ENCODE assay signal across 9 mouse cellular contexts in genomic region chr11:32619866-32620456, GRCm38 (mm10). TPM values are rescaled to one million over a fixed set of nuclear protein-coding genes. Genes with fewer than 3 reads are reported as not detected.
A peak's percentile ranks its signal among the peaks of the same experiment; 100 is the strongest.
DNase-seq lines count a peak whose midpoint lies in the region; ATAC-seq and TF ChIP-seq lines count a peak whose summit lies in the region.
"Had no signal": no experiment of that assay in that cellular context is flagged by ENCODE, and none has a peak within 500 bp of the region (broad histone marks: within the 10 kb centered on the region; RNA-seq: fewer than 3 reads in every experiment).

No protein-coding gene starts in this region.

- H3K9me3 ChIP-seq in heart, embryonic 15.5 days (replicated peaks): no peaks in the 10 kb centered on the region
- no peaks in the 10 kb centered on the region for H3K9me3 ChIP-seq in lung, postnatal 0 days (ENCODE audit: low read length)
- H3K9me3 ChIP-seq in intestine, embryonic 14.5 days (ENCODE audit: control insufficient read depth, low read length): no peaks in the 10 kb centered on the region
- H3K9me3 ChIP-seq: liver, embryonic 15.5 days had no signal

- 77% methylated on average over 6 of the region's 6 CpGs for WGBS in heart, embryonic 15.5 days
- WGBS in lung, postnatal 0 days: 74% methylated on average over 6 of the region's 6 CpGs
- WGBS in intestine, embryonic 14.5 days: 76% methylated on average over 6 of the region's 6 CpGs
- WGBS in small intestine, adult 2 months: 79% methylated on average over 6 of the region's 6 CpGs

- TF ChIP-seq EP300 in lung, postnatal 0 days (IDR thresholded peaks at IDR 0.05): no peak

- no peak for TF ChIP-seq CTCF in lung, postnatal 0 days (IDR thresholded peaks at IDR 0.05)
- no peak for TF ChIP-seq CTCF in small intestine, adult 2 months (IDR thresholded peaks at IDR 0.05; ENCODE audit: extremely low read depth, insufficient read length, insufficient replicate concordance, low read depth, low read length)

- TF ChIP-seq POLR2A in small intestine, adult 2 months (IDR thresholded peaks at IDR 0.05; ENCODE audit: low read depth, low read length): no peak

- H3K4me2 ChIP-seq in heart, embryonic 15.5 days: no peak overlapping the region
- no peak overlapping the region for H3K4me2 ChIP-seq in lung, postnatal 0 days (replicated peaks; ENCODE audit: low read depth, low read length)
- H3K4me2 ChIP-seq in intestine, embryonic 14.5 days (ENCODE audit: low read length): no peak overlapping the region
- H3K4me2 ChIP-seq: liver, embryonic 15.5 days had no signal

- H3K4me1 ChIP-seq in heart, embryonic 15.5 days (replicated peaks): peaks cover 35% of the 10 kb centered on the region
- peaks cover 8% of the 10 kb centered on the region; the same call in 1 of the 2 replicates for H3K4me1 ChIP-seq in lung, postnatal 0 days (ENCODE audit: insufficient read depth, low read depth, low read length)
- peaks cover 20% of the 10 kb centered on the region for H3K4me1 ChIP-seq in intestine, embryonic 14.5 days (replicated peaks; ENCODE audit: control insufficient read depth, insufficient read depth, low read length)
- H3K4me1 ChIP-seq in small intestine, adult 2 months (ENCODE audit: control insufficient read depth, insufficient read depth, insufficient read length, low read length): peaks cover 20% of the 10 kb centered on the region

- no peak overlapping the region for H3K4me3 ChIP-seq in heart, embryonic 15.5 days
- H3K4me3 ChIP-seq in lung, postnatal 0 days (ENCODE audit: low read depth, low read length): no peak overlapping the region
- no peak overlapping the region for H3K4me3 ChIP-seq in intestine, embryonic 14.5 days (ENCODE audit: low read depth, low read length)
- H3K4me3 ChIP-seq in small intestine, adult 2 months (ENCODE audit: low read depth, low read length): no peak overlapping the region
- H3K4me3 ChIP-seq: liver, embryonic 15.5 days had no signal

- no peaks in the 10 kb centered on the region for H3K36me3 ChIP-seq in heart, embryonic 15.5 days
- no peaks in the 10 kb centered on the region for H3K36me3 ChIP-seq in lung, postnatal 0 days (ENCODE audit: insufficient read depth, low read length)
- no peaks in the 10 kb centered on the region; the same call in 1 of the 2 replicates for H3K36me3 ChIP-seq in intestine, embryonic 14.5 days (ENCODE audit: control insufficient read depth, insufficient read depth, low read length)
- H3K36me3 ChIP-seq in small intestine, adult 2 months (ENCODE audit: control insufficient read depth, insufficient read depth, low read length): peaks cover 13% of the 10 kb centered on the region; the same call in 1 of the 2 replicates

- no peak overlapping the region for H3K9ac ChIP-seq in heart, embryonic 15.5 days
- H3K9ac ChIP-seq in lung, postnatal 0 days (replicated peaks; ENCODE audit: low read depth): no peak overlapping the region
- H3K9ac ChIP-seq in intestine, embryonic 14.5 days (ENCODE audit: low read length): no peak overlapping the region
- H3K9ac ChIP-seq: liver, embryonic 15.5 days had no signal

- intact Hi-C loops in left cerebral cortex, postnatal 10 days (cut with DNase I): no loop called here

- ATAC-seq in heart, embryonic 15.5 days (replicated peaks; ENCODE audit: insufficient number of reproducible peaks, insufficient read depth, low FRiP score, low read depth): no peak
- ATAC-seq in lung, postnatal 0 days: no peak
- no peak for ATAC-seq in intestine, embryonic 14.5 days (replicated peaks; ENCODE audit: low FRiP score, low TSS enrichment, low read depth)

- DNase-seq in heart, adult 9 months (ENCODE audit: low spot score in 2 of 2): no peak
- DNase-seq in lung, postnatal 0 days (ENCODE audit: low spot score): no peak
- DNase-seq in lung, postnatal 4 days: no peak
- no peak for DNase-seq in intestine, embryonic 14.5 days (ENCODE audit: low spot score)
- no peak for DNase-seq in ovary, postnatal 14 days (ENCODE audit: low spot score)
- no peak for DNase-seq in left cerebral cortex, postnatal 10 days (ENCODE audit: extremely low spot score in 1 of 2, low spot score in 2 of 2)

- H3K27ac ChIP-seq in heart, embryonic 15.5 days: peak overlapping the region; percentile 95
- 0 out of 2 replicates have a peak overlapping the region, but pooled peaks have one; percentile 5 for H3K27ac ChIP-seq in lung, postnatal 0 days (ENCODE audit: low read length)
- peak overlapping the region; percentile 92 for H3K27ac ChIP-seq in intestine, embryonic 14.5 days (ENCODE audit: low read depth)
- 0 out of 2 replicates have a peak overlapping the region, but pooled peaks have one; percentile 36 for H3K27ac ChIP-seq in small intestine, adult 2 months (ENCODE audit: insufficient read depth, low read depth, low read length)
- H3K27ac ChIP-seq: liver, embryonic 15.5 days had no signal

- H3K27me3 ChIP-seq in heart, embryonic 15.5 days: no peaks in the 10 kb centered on the region
- H3K27me3 ChIP-seq in lung, postnatal 0 days (replicated peaks; ENCODE audit: insufficient read depth, low read length): no peaks in the 10 kb centered on the region
- H3K27me3 ChIP-seq in intestine, embryonic 14.5 days (replicated peaks; ENCODE audit: control insufficient read depth, insufficient read depth, low read length): no peaks in the 10 kb centered on the region
- no peaks in the 10 kb centered on the region for H3K27me3 ChIP-seq in small intestine, adult 2 months (ENCODE audit: control insufficient read depth, insufficient read depth, low read length)
- H3K27me3 ChIP-seq: liver, embryonic 15.5 days had no signal

RNA-seq across cellular contexts. Expression of gene Fbxw11, which starts 22.6 kb away (rescaled TPM):
- 58.8 and 66.8 TPM in 2 replicates for polyA plus RNA-seq in heart, embryonic 15.5 days (2015; fragmentation: Nextera tagmentation; extraction: Ambion mirVana)
- 46.6 and 54.2 TPM in 2 replicates for polyA plus RNA-seq in lung, postnatal 0 days (2015; fragmentation: Nextera tagmentation; extraction: Ambion mirVana)
- polyA plus RNA-seq in intestine, embryonic 14.5 days (2014; fragmentation: Nextera tagmentation; extraction: Ambion mirVana): 69.2 and 72.1 TPM in 2 replicates
- 17.3 and 29.8 TPM in 2 replicates for polyA plus RNA-seq in small intestine, adult 2 months (2012; rRNA removed)
- total RNA-seq in left cerebral cortex, postnatal 10 days (2021): 100 to 1,000 TPM; 116 to 119 TPM

Comparison
In these comparisons a context has a peak if more than half of its experiments do, and no peak if none do; other contexts are left out.
1. H3K27ac ChIP-seq: peak in every context shown above with its lines; median percentile 95 in heart, embryonic 15.5 days; 92 in intestine, embryonic 14.5 days; 36 in small intestine, adult 2 months; 5 in lung, postnatal 0 days.